Mouse (Mus musculus): ENCODE data around the gene Zfp169. TPM values are rescaled to one million over a fixed set of nuclear protein-coding genes. Genes with fewer than 3 reads are reported as not detected.
A peak's percentile ranks its signal among the peaks of the same experiment; 100 is the strongest.

Zfp169 gene
- polyA plus RNA-seq, 1 experiment from 2014 or later, result 5.8 TPM

GRCm38 (mm10) chr13:48438321-48438720 is 74.9 kb downstream of the Zfp169 start:
- H3K36me3 ChIP-seq (ENCODE audit: control insufficient read depth, insufficient read depth, low read length), result no peaks in the 10 kb centered on the region
- H3K4me3 ChIP-seq (ENCODE audit: low read depth, low read length), result no peak overlapping the region
- H3K4me1 ChIP-seq (ENCODE audit: control insufficient read depth, insufficient read depth, low read length), result no peaks in the 10 kb centered on the region
- H3K27ac ChIP-seq (ENCODE audit: low read depth, low read length), result no peak overlapping the region
- ATAC-seq (ENCODE audit: low read depth), result no peak
- no peak overlapping the region for H3K9ac ChIP-seq (replicated peaks; ENCODE audit: low read depth, low read length)
- no peaks in the 10 kb centered on the region for H3K9me3 ChIP-seq (ENCODE audit: control insufficient read depth, low read length)
- 82% methylated on average over 5 of the region's 5 CpGs for WGBS
- no peak overlapping the region for H3K4me2 ChIP-seq (ENCODE audit: low read depth, low read length)
- H3K27me3 ChIP-seq (ENCODE audit: control insufficient read depth, insufficient read depth, low read length), result no peaks in the 10 kb centered on the region

MicroRNAs encoded within 50 kb of the gene (microRNA counts, 519-probe panel; counts per million panel counts)
- microRNA mmu-let-7a (7,107 counts per million, percentile 97 among the panel's probes with 10 or more counts), microRNA mmu-let-7d (6,330 counts per million, percentile 91 among the panel's probes with 10 or more counts), microRNA mmu-let-7f (6,211 counts per million, percentile 90 among the panel's probes with 10 or more counts)

Small RNA genes within 50 kb of the gene (microRNA-seq; reads per million reads assigned to microRNA genes)
- not detected for gene Gm24111
- 91.0 reads per million, percentile 47 among the genes with 10 or more reads in this experiment for gene Mirlet7a-1
- gene Mirlet7d, result 2,651 reads per million, percentile 85 among the genes with 10 or more reads in this experiment
- gene Mirlet7f-1, result not detected

Other genes with a start within 250 kb of the Zfp169 start
- 4.4 and 5.0 TPM in 2 replicates for gene A830005F24Rik, start 119 bp upstream of the Zfp169 start, polyA plus RNA-seq (2014; fragmentation: Nextera tagmentation; extraction: Ambion mirVana)
- 24.2 and 25.2 TPM in 2 replicates for gene Ptpdc1, start 112.2 kb upstream of the Zfp169 start, polyA plus RNA-seq (2014; fragmentation: Nextera tagmentation; extraction: Ambion mirVana)
- gene Barx1, start 149.5 kb upstream of the Zfp169 start, polyA plus RNA-seq (2014; fragmentation: Nextera tagmentation; extraction: Ambion mirVana), result not detected in 2 replicates